Mouse (Mus musculus) layer of hippocampus, postnatal 36 days (tissue): Measurements from ENCODE around the gene Bicc1. TPM values are rescaled to one million over a fixed set of nuclear protein-coding genes. Genes with fewer than 3 reads are reported as not detected.
A peak's percentile ranks its signal among the peaks of the same experiment; 100 is the strongest.

Source experiments
- DNase-seq, 2 experiments: peaks; one replicate each; pipeline ENCODE4 v3.0.0; 2022
- total RNA-seq, 2 experiments: library from RNA; stranded (reverse); gene quantifications; 2 replicates each; pipeline ENCODE4 v1.2.3; 2021

Bicc1 gene
- total RNA-seq, 2 experiments from 2014 or later, result 3.2 to 4.2 TPM

DNA sequence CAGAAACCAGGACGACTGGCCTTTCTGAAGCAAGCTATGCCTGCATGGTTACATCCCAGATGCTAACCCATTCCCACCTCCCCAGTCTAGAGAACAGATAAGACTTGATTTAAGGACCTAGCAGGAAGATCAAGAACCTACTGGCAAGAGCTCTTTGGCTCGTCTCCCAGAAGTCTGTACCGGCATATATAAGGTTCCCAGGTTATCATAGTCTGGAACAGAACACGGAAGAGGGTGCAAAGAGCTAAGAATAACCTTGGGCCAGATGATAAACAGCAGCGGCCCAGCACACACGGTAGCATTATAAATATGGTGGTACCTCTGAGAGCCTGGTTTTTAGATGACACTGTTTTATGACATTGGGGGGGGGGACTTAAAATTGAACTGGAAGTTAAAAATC lies 217.9 kb downstream of the Bicc1 start:
- DNase-seq, result no peak

DNA sequence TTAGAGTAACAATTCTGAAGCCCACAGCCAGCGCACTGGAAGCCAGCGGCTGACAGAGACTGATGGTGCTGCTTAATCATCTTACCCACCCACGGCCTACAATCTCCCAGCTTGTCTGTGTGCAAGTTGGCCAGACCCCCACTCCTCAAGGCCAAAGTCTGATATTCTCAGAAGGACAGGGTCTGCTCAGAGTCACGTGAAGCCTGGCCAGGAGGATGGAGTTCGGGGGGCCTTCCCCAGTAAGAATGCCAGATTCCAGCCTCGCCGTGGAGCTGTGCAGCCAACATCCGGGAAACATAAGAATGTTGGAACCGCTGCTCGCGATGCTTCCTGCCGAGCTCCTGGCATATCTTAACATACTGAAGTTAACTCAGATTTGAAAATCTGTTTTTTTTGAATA lies 219.7 kb downstream of the Bicc1 start:
- no peak for DNase-seq

DNA sequence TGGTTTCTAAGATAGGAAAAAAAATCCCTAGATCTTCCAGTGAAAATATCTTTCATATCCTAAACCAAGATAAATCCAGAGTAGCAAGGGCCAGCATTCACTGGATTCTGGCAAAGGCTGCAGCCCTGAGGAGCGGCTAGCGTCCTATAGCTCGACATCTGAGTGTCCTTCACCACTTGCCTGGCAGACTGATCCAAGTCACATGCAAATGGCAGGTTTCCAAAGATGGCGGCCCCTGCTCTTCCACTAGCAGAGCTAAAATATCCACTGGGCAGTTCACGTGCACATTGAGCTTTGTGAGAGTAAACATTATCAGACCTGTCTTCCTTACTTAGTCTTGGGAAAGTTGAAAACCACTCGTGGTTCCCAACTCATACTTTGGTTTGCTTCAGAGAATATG lies 222.1 kb downstream of the Bicc1 start:
- DNase-seq, result no peak

DNA sequence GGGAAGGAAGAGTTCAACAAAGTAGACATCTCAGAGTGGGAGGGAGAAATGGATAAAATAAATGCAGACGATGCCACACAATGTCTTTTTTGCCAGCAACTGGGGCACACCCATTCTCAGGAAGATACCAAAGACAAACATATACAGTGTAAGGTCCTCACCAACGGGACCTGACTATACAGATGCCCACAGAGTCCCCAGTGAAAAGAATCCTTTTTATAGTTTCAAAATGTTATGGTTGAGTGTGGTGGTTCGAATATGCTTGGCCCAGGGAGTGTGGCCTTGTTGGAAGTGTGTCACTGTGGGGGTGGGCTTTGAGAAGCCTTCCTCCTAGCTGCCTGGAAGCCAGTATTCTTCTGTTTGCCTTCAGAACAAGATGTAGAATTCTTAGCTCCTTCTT lies 223.5 kb downstream of the Bicc1 start:
- no peak for DNase-seq

DNA sequence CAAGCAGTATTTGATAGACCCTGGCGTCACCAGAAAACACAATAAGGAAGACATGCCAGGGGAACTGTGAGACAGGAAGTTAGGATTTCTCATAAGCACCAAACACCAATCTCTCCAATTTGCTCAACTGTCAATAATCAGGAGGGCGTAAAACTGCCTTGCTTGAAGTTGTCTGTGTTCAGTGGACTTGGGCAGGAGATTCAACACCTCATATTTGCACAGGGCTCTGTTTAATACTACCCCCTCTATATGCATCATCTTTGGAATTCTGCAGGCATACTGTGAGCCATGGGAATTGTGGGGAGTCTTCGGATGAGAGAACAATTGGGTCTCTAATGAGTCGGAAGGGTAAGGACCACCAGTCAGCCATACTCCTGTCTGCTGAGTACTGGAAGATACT lies 233.4 kb downstream of the Bicc1 start:
- no peak for DNase-seq

DNA sequence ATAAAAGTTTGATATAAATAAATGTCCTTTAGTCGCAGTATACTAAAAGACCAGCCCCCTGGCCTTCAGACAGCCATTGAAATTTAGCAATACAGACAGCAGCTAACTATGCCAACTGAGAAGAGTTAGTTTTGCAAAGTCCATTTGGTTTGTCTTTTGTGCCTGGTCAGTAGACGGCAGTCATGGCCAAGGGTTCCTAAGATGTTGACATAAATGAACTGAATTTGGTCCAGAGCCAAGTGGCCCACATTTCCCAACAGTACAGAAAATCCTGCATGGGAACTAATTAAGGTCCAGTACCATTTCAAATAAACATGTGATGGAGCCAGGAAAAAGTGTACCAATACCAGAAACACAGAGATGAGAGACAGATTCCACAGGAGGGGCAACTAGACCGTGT lies 235.2 kb downstream of the Bicc1 start:
- DNase-seq, result no peak

DNA sequence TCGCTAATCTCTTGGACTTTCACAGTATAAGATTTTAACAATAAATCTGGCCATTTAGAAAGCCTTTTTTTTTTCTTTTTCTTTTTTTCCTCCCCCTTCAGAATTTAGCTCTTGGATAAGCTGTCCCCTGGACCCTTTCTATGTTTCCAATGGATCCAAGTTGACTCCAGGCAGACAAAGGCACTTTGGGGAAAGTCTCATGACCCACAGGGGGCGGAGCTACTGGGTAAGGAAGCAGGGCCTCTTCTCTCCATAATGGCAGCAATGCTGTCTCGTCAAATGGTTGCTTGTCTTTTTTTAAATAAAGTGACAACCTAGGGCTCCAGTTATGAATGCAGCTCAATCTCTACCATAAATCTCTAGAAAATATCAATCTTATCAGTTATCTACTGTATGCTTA lies 235.6 kb downstream of the Bicc1 start:
- DNase-seq, result no peak

DNA sequence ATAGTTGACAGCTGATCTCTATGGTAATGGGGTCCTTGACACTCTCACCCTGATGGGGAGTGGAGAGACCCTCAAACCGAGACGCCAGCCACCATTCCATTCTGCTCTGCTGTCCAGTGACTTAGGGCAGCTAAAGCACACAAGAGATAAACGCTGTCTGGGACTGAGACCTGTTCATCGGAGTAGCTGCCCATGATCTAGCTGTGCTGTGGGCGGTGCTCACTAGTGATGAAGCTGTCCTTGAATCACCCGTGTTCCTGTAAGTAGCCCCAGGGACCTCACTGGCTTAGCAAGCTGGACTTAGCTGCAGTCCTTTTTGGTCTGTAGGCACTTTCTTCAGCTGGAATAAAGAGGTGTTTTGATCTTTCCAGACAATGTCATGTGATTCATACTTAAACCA lies 238.0 kb downstream of the Bicc1 start:
- no peak for DNase-seq

DNA sequence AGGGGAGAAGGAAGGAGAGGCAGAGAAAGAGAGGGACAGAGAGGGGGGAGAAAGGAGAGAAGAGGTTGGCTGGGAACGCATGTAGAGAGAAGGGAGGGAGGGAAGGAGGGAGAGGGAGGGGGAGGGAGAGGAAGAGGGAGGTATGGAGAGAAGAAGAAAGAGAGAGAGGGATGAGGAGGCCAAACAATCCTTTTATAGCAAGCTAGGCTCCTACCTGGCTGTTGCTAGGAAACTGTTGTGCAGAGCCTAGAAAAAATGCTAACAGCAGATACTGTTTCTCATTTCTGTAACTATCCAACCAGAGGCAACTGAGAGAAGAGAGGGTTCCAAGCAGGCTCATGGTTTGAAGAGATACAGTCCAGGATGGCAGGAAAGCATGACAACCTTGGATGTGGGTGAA lies 239.6 kb downstream of the Bicc1 start:
- no peak for DNase-seq

DNA sequence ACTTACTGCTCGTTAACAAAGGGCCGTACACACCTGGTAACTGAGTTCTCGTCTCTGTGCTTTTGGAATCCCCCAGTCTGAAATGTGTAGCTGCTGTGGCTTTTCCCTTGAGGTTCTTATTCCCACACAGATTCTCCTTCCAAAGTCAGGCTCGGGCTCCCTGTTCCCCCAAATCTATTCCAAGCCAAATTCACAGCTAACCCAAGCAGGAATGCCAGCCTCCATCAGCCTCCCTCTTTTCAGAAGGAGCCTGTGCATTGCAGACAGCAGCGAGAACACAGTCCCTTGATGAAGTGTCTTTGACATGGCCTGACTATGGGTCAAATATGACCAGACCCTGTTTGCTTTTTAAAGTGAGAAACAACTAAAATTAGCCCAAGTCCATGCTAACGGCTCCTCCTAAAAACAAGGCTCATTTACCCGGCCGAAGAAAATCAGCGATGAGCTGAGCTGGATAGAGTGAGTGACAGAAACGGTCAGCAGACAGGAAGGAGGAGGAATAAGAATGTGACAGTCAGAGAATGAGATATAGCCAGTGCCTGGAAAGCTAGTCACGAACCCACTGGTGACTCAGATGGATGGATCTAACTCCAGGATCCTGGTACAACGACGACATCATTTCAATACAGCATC lies 240.4 kb downstream of the Bicc1 start:
- no peak for DNase-seq

DNA sequence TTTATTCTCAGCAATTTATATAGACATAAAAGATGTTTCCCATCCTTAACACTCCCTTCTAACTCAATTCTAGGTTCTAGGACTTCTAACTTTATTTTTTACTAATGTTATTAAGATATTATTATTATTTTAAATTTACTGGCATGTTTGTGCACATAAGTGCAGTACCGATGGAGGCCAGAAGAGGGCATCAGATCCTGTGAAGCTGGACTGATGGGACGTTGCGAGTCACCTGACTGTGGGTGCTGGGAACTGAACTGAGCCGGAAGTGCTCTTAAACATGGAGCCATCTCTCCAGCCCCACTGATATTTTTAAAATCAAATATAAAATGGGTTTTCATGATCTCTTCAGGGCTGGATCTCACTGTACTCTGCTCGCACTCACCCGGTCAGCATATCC lies 242.8 kb downstream of the Bicc1 start:
- DNase-seq, result no peak

DNA sequence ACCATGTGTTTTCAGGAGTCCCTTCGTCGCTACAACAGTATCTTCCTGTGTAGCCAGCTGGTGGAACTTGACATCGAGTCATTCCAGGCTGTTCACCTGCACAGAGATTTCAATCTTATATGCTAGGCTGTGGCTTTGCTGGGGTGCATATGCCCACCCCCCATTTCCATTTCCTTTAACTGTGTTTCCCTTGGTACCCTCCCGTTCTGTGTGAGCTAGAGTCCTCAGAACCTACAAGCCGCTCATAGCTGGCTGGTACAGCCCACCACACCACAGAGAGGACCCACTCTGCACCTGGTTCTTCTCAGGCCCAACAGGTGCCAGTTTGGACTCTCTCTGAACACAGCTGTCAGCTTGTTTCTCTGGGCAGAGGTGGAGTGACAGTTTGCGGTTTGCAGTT lies 244.4 kb downstream of the Bicc1 start:
- DNase-seq, result no peak

DNA sequence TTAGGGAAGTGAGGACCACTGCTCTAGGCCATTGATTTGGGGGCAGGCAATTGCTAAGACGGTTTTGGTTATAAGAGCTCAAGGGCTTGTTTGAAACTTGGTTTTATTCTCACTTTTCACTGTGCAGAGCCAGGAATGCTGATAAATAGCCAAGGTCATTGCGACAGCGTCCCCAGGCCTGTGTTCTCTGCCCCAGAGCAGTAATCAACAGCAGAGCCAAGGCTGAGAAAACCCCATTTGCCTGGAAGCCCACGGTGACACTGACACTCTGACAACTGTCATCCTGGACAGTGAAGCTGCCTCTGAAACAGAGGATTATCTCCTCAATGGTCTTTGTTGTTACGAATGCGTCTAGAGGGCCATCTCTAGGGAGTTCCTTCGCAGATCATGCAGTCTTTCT lies 255.6 kb downstream of the Bicc1 start:
- DNase-seq, result no peak

DNA sequence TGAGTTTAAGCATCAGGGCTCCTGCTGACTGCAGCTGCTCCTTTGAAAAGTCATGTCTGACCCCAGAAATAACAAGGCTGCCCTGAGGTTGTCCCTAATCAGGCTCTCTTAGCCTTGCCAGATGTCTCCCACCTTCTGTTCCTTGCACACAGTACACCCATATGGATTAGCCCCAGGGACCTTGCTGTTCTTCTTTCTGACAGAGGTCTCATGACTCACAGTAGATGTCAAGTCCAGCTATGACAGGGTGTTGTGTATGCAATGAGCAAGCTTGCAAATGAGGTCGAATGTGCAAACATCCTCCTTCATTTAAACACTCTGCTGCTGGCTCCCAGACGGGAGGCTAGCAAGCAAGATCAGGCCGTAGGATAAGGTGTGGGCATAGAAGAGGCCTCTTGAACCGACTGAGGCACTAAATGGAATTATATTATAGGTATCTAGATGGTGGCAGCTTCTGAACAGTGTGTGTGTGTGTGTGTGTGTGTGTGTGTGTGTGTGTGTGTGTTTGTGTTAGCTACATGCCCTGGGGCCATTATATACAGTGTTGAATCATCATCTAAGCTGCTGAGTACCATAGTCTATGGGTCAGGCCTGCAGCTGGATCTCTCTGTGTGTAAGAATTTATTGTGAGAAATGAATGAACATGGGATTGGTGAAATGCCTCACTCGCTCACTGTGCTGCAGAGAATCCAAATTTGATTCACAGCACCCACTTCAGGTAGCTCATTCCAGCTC lies 256.6 kb downstream of the Bicc1 start:
- DNase-seq, result no peak

DNA sequence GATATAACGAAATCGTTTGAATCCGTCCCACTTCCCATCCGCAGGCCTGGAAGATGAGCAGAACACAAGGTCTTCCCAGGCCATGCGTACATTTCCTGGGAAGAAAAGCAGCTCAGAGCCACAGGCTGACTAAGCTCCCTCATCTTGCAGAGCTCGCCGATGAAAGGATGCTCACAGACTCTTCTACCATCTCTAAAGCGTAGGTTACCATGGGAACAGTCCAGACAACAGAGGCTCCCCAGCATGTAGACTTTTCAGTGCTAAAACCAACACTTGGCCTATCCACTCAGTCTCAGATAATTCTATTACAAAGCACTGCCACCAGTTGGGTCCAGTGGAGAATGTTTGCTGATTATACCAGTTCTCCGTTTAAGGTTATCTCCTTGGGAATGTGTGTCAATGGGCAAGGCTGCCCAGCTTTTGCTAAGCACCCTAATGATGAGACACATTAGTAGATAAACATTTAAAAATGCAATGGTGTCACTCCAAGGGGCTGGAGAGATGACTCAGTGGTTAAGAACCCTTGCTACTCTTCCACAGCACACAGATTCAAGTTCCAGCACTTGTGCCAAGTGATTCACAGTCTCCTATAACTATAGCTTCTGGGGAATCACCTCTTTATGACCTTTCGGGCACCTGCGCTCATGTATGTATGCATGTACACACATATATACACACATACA lies 258.2 kb downstream of the Bicc1 start:
- peak; percentile 23 to 44 for DNase-seq

DNA sequence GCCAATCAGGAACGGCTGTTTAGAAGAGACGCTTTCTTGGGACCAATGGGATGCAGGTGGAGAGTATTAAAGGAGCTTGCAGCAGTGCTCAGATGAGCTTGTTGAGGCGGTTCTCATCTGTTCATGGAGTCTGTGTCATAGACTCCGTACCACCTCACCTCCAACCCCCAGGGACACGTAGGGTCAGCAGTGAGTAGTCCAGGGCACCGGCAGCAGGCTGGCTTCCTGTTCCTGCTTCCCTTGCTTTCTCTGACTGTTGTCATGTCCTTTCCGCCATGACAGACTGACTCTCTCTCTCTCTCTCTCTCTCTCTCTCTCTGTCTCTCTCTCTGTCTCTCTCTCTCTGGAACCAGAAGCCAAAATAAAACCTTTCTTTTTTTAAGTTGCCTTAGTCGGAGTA lies 263.6 kb downstream of the Bicc1 start:
- DNase-seq, result no peak

DNA sequence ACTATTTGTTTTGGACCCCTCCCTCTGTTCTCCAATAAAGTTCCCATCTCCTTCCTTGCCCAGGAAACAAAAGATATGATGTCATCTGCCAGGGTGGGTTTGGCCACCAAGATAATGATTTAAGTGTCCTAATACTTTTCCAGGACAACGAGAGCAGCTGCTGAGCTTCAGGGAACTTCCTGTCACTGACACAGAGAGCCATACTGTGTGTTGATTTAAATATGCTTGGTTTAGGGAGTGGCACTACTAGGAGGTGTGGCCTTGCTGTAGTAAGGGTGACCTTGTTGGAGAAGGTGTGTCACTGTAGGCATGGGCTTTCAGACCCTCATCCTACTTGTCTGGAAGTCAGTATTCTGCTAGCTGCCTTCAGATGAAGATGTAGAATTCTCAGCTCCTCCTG lies 281.5 kb downstream of the Bicc1 start:
- DNase-seq, result no peak

DNA sequence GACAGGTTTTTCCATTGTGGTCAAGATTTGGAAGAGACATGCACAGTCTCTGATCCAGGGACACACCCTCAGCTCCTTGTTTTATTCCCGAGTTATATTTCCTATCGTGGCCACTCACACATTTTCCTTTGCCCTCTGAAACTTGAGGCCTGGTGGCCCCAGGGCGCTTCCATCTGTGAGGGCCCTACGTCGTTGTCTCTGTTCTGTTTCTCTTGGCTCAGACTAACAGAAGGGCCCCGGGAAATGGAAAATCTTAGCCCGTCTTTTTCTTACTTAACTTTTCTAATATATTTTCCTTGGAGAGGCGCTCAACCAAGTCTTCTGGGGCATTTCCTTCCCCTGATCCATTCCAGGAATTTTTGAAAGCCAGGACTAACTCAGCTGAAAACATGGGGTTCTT lies 281.9 kb downstream of the Bicc1 start:
- no peak for DNase-seq

DNA sequence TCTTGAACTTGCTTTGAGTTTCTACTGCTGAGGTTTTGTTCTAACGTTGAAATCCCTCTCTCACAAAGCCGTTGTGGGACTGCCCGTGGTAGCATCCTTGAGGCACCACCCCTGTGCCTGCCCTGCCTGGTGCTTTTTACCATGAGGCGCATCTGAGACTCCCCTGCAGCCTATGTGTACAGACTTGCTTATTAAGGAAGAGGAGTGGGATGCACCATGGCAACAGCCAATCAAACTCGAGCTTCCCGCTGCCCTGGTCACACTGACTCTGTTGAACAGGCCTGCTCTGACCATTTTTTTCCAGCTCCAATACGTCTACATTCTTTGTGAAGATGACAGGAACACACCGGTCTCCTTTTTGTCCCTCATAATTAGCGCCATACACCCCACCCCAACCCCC lies 283.0 kb downstream of the Bicc1 start:
- no peak for DNase-seq

DNA sequence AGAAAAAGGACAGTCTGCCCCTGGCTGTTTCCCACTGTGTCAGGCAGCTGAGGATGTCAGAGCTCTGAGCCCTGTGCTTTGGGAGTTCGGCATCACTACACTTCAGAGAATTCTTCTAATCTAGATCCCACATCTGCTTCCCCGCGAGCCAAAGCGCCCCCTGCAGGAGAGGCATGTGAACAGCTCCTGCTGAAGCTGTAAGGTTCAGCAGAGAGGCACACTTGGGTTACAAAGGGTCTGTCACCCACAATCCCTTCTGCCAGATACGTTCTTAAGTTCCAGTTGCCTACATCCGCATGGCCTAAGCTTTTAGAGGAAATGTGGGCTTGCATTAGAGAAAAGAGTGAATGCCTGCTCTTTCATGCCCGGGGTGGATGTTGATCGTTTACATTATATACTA lies 283.4 kb downstream of the Bicc1 start:
- DNase-seq, result no peak

DNA sequence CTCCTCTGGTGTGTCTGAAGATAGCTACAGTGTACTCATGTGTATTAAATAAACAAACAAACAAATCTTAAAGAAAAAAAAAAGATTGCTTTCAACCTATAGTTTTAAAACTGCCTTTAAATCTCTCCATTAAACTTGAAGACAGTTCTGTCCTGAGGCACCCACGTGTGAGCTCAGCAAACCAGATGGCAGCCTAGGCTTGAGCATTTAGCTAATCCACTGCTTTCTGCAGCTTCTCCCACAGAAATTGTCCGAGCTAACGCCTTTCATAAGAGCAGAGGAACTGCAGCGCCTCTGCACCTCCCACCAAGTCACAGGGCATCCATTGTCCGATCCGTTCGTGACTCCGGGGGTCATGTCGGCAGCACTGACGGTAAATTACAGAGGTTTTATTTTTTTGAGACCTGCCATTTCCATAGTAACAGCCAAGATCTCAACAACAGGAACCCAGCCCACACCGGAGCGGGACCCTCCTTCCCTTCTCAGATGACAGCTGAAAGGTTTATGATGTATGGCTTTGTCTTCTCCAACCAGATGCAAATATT lies 284.4 kb downstream of the Bicc1 start:
- no peak for DNase-seq
